Comparison of ENCODE assay signal across 12 mouse cellular contexts in genomic region chr4:151520103-151520502, GRCm38 (mm10).
DNase-seq lines count a peak whose midpoint lies in the region; ATAC-seq lines count a peak whose summit lies in the region.
"Had no signal": no experiment of that assay in that cellular context is flagged by ENCODE, and none has a peak within 500 bp of the region (broad histone marks: within the 10 kb centered on the region; RNA-seq: fewer than 3 reads in every experiment).

No protein-coding gene starts in this region.

- ATAC-seq in limb, embryonic 12.5 days (ENCODE audit: insufficient number of reproducible peaks, insufficient read depth, low FRiP score, low TSS enrichment, low read depth) = no peak
- ATAC-seq in limb, embryonic 15.5 days (ENCODE audit: insufficient number of reproducible peaks, low FRiP score, low TSS enrichment, low read depth) = 0 out of 2 replicates have a peak, but pooled peaks have one; percentile 26
- ATAC-seq in forebrain, embryonic 12.5 days (ENCODE audit: low FRiP score) = no peak
- ATAC-seq: forebrain, embryonic 13.5 days had no signal

- no peak for DNase-seq in limb, embryonic 10.5 days (ENCODE audit: low spot score)
- peak; percentile 88 for DNase-seq in cerebellum, adult 11-12 months
- peak; percentile 64 to 82 for DNase-seq in cerebellum, postnatal 36 days
- DNase-seq in lung, postnatal 36 days = no peak
- DNase-seq: kidney, postnatal 10 days; left cerebral cortex, postnatal 4 days; thymus, postnatal 36 days had no signal

- no peaks in the 10 kb centered on the region for H3K36me3 ChIP-seq in limb, embryonic 12.5 days
- H3K36me3 ChIP-seq in limb, embryonic 10.5 days = no peaks in the 10 kb centered on the region
- no peaks in the 10 kb centered on the region for H3K36me3 ChIP-seq in limb, embryonic 15.5 days
- no peaks in the 10 kb centered on the region for H3K36me3 ChIP-seq in forebrain, embryonic 12.5 days (replicated peaks)

- H3K4me2 ChIP-seq in limb, embryonic 12.5 days = no peak overlapping the region
- no peak overlapping the region for H3K4me2 ChIP-seq in limb, embryonic 15.5 days
- no peak overlapping the region for H3K4me2 ChIP-seq in forebrain, embryonic 12.5 days
- H3K4me2 ChIP-seq: forebrain, embryonic 13.5 days had no signal

- H3K9me3 ChIP-seq in limb, embryonic 12.5 days = no peaks in the 10 kb centered on the region
- no peaks in the 10 kb centered on the region for H3K9me3 ChIP-seq in limb, embryonic 10.5 days (replicated peaks)
- no peaks in the 10 kb centered on the region for H3K9me3 ChIP-seq in limb, embryonic 15.5 days
- H3K9me3 ChIP-seq in forebrain, embryonic 12.5 days = no peaks in the 10 kb centered on the region
- H3K9me3 ChIP-seq: forebrain, embryonic 13.5 days had no signal

- H3K27me3 ChIP-seq in limb, embryonic 12.5 days = peaks cover 14% of the 10 kb centered on the region
- peaks cover 5% of the 10 kb centered on the region; the same call in 1 of the 2 replicates for H3K27me3 ChIP-seq in limb, embryonic 10.5 days (ENCODE audit: low read depth, poor library complexity, severe bottlenecking)
- H3K27me3 ChIP-seq in limb, embryonic 15.5 days = no peaks in the 10 kb centered on the region
- peaks cover 2% of the 10 kb centered on the region; the same call in 1 of the 2 replicates for H3K27me3 ChIP-seq in forebrain, embryonic 12.5 days
- H3K27me3 ChIP-seq: forebrain, embryonic 13.5 days had no signal

- 0 out of 2 replicates have a peak overlapping the region, but pooled peaks have one; percentile 6 for H3K9ac ChIP-seq in limb, embryonic 12.5 days (replicated peaks)
- no peak overlapping the region for H3K9ac ChIP-seq in limb, embryonic 15.5 days
- H3K9ac ChIP-seq in forebrain, embryonic 12.5 days = no peak overlapping the region
- H3K9ac ChIP-seq: forebrain, embryonic 13.5 days had no signal

- 13% methylated on average over 8 of the region's 8 CpGs for WGBS in limb, embryonic 12.5 days
- whole genome bisulfite sequencing in limb, embryonic 10.5 days = 11% methylated on average over 8 of the region's 8 CpGs
- WGBS in limb, embryonic 15.5 days = 23% methylated on average over 8 of the region's 8 CpGs
- 36% methylated on average over 8 of the region's 8 CpGs for WGBS in forebrain, embryonic 12.5 days

- H3K27ac ChIP-seq in limb, embryonic 12.5 days = no peak overlapping the region
- H3K27ac ChIP-seq in limb, embryonic 10.5 days = no peak overlapping the region
- H3K27ac ChIP-seq in limb, embryonic 15.5 days = no peak overlapping the region
- no peak overlapping the region for H3K27ac ChIP-seq in forebrain, embryonic 12.5 days
- H3K27ac ChIP-seq: forebrain, embryonic 13.5 days; macrophage had no signal

- peaks cover 17% of the 10 kb centered on the region for H3K4me1 ChIP-seq in limb, embryonic 12.5 days (replicated peaks)
- H3K4me1 ChIP-seq in limb, embryonic 10.5 days = peaks cover 14% of the 10 kb centered on the region
- peaks cover 16% of the 10 kb centered on the region for H3K4me1 ChIP-seq in limb, embryonic 15.5 days
- peaks cover 22% of the 10 kb centered on the region for H3K4me1 ChIP-seq in forebrain, embryonic 12.5 days

- no peak overlapping the region for H3K4me3 ChIP-seq in limb, embryonic 12.5 days (replicated peaks)
- no peak overlapping the region for H3K4me3 ChIP-seq in limb, embryonic 10.5 days
- H3K4me3 ChIP-seq in limb, embryonic 15.5 days = no peak overlapping the region
- no peak overlapping the region for H3K4me3 ChIP-seq in forebrain, embryonic 12.5 days (replicated peaks)
- H3K4me3 ChIP-seq: forebrain, embryonic 13.5 days had no signal

Comparison
In these comparisons a context has a peak if more than half of its experiments do, and no peak if none do; other contexts are left out.
1. DNase-seq: peak in cerebellum, adult 11-12 months (single experiment) and cerebellum, postnatal 36 days (2 of 2); none in limb, embryonic 10.5 days (single experiment) and lung, postnatal 36 days (single experiment).